Mouse (Mus musculus): ENCODE measurements around the gene Arid1b. TPM values are rescaled to one million over a fixed set of nuclear protein-coding genes. Genes with fewer than 3 reads are reported as not detected.
A peak's percentile ranks its signal among the peaks of the same experiment; 100 is the strongest.

Arid1b gene
- polyA plus RNA-seq, 1 experiment from 2014 or later: 12.9 TPM

DNA sequence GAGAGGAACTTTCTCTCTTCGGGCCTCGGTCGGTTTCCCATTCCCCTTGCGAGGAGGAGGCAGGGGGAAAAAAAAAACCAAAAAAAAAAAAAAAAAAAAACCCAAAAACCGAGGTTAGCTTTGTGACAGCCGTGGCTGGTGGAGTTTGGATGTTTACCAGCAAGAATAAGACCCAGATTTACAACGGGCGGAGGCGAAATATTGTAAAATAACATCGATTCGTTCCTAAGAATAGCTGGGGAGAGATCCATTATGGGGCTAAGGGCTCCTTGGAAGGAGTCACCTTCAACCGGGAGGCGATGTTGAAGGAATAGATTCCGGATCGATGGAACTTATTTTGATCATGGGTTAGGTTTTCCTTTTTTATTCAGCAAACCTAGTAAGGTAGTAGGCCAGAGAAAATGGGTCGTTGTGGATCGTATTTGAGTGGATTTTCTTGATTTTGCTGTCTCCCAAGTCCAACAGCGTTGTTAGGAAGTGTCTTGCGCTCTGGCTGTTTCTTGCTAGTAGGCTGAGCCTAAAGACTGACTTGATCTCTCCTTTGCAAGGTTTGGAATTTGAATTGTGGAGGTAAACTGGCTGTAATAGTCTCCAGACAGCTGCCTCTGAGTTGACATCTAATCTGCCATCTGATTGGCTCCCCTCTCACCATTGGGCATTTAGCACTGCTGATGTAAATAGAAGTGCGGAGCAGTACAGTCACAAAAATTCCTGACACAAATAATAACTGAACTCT lies 2.9 kb downstream of the Arid1b start:
- Histone ChIP-seq H3K27me3 (ENCODE audit: control insufficient read depth, insufficient read depth, low read length) (no peaks in the 10 kb centered on the region), H3K27ac (replicated peaks; ENCODE audit: low read depth, low read length) (peak overlapping the region; percentile 100), H3K9me3 (replicated peaks; ENCODE audit: control insufficient read depth, low read length) (no peaks in the 10 kb centered on the region), H3K4me3 (ENCODE audit: low read depth, low read length) (peak overlapping the region; percentile 98), H3K4me2 (ENCODE audit: low read depth, low read length) (peak overlapping the region; percentile 61), H3K9ac (replicated peaks; ENCODE audit: low read length) (peak overlapping the region; percentile 100), H3K36me3 (replicated peaks; ENCODE audit: control insufficient read depth, insufficient read depth, low read depth, low read length) (no peaks in the 10 kb centered on the region), H3K4me1 (ENCODE audit: control insufficient read depth, insufficient read depth, low read length) (0 out of 2 replicates have a peak, but pooled peaks cover 4% of the 10 kb centered on the region)
- ATAC-seq (replicated peaks; ENCODE audit: insufficient number of reproducible peaks, low FRiP score, low TSS enrichment, low read depth): no peak
- WGBS: 0% methylated on average over 20 of the region's 20 CpGs
- peak; percentile 82 for DNase-seq (ENCODE audit: low spot score)

DNA sequence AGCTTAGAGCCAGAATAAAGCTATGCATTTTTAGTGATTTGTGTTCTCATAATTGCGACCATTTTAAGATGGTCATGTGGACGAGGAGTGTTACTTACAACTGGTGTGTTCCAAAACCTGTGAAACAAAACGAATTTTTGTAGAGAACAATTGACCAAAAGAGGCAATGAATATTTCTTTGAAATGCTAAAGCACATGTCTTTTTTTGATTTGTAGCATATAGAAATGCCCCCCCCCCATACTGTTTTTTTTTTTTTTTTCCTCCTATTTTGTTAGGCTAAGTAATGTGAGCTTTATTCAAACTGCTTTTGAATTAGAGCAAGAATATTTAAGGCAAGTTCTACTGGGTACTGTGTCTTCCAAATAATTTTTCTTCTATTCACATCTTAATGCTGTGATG lies 3.8 kb downstream of the Arid1b start:
- Histone ChIP-seq H3K4me2 (ENCODE audit: low read depth, low read length) (no peak overlapping the region), H3K36me3 (replicated peaks; ENCODE audit: control insufficient read depth, insufficient read depth, low read depth, low read length) (no peaks in the 10 kb centered on the region), H3K9ac (replicated peaks; ENCODE audit: low read length) (no peak overlapping the region), H3K9me3 (replicated peaks; ENCODE audit: control insufficient read depth, low read length) (no peaks in the 10 kb centered on the region), H3K4me1 (ENCODE audit: control insufficient read depth, insufficient read depth, low read length) (0 out of 2 replicates have a peak, but pooled peaks cover 4% of the 10 kb centered on the region), H3K27ac (replicated peaks; ENCODE audit: low read depth, low read length) (no peak overlapping the region), H3K27me3 (ENCODE audit: control insufficient read depth, insufficient read depth, low read length) (no peaks in the 10 kb centered on the region), H3K4me3 (ENCODE audit: low read depth, low read length) (no peak overlapping the region; the same call in 1 of the 2 replicates)
- ATAC-seq (replicated peaks; ENCODE audit: insufficient number of reproducible peaks, low FRiP score, low TSS enrichment, low read depth) (no peak), DNase-seq (ENCODE audit: low spot score) (no peak)
- 38% methylated on average over 3 of the region's 3 CpGs for WGBS

- WGBS: 68% methylated on average over 1 of the region's 1 CpGs
- Histone ChIP-seq H3K36me3 (replicated peaks; ENCODE audit: control insufficient read depth, insufficient read depth, low read depth, low read length) (no peaks in the 10 kb centered on the region), H3K9ac (replicated peaks; ENCODE audit: low read length) (no peak overlapping the region), H3K27me3 (ENCODE audit: control insufficient read depth, insufficient read depth, low read length) (no peaks in the 10 kb centered on the region), H3K4me3 (ENCODE audit: low read depth, low read length) (no peak overlapping the region), H3K4me2 (ENCODE audit: low read depth, low read length) (no peak overlapping the region), H3K27ac (replicated peaks; ENCODE audit: low read depth, low read length) (no peak overlapping the region), H3K4me1 (ENCODE audit: control insufficient read depth, insufficient read depth, low read length) (peaks cover 5% of the 10 kb centered on the region), H3K9me3 (replicated peaks; ENCODE audit: control insufficient read depth, low read length) (no peaks in the 10 kb centered on the region)
- DNase-seq (ENCODE audit: low spot score): no peak
- no peak for ATAC-seq (replicated peaks; ENCODE audit: insufficient number of reproducible peaks, low FRiP score, low TSS enrichment, low read depth)
Measured at GRCm38 (mm10) chr17:4999256-4999655, 5.1 kb downstream of the Arid1b start.

GRCm38 (mm10) chr17:5000001-5000400 lies 5.9 kb downstream of the Arid1b start:
- no peak overlapping the region; the same call in 1 of the 2 replicates for H3K4me3 ChIP-seq (ENCODE audit: low read depth, low read length)
- ATAC-seq (replicated peaks; ENCODE audit: insufficient number of reproducible peaks, low FRiP score, low TSS enrichment, low read depth): no peak
- no peaks in the 10 kb centered on the region for H3K27me3 ChIP-seq (ENCODE audit: control insufficient read depth, insufficient read depth, low read length)
- WGBS: 57% methylated on average over 10 of the region's 10 CpGs
- no peak overlapping the region for H3K4me2 ChIP-seq (ENCODE audit: low read depth, low read length)
- peaks cover 8% of the 10 kb centered on the region for H3K4me1 ChIP-seq (ENCODE audit: control insufficient read depth, insufficient read depth, low read length)
- H3K27ac ChIP-seq (replicated peaks; ENCODE audit: low read depth, low read length): no peak overlapping the region
- no peak overlapping the region for H3K9ac ChIP-seq (replicated peaks; ENCODE audit: low read length)
- DNase-seq (ENCODE audit: low spot score): no peak
- no peaks in the 10 kb centered on the region for H3K9me3 ChIP-seq (replicated peaks; ENCODE audit: control insufficient read depth, low read length)
- no peaks in the 10 kb centered on the region for H3K36me3 ChIP-seq (replicated peaks; ENCODE audit: control insufficient read depth, insufficient read depth, low read depth, low read length)

GRCm38 (mm10) chr17:5000871-5001270 lies 6.7 kb downstream of the Arid1b start:
- Histone ChIP-seq H3K9ac (replicated peaks; ENCODE audit: low read length) (no peak overlapping the region), H3K27me3 (ENCODE audit: control insufficient read depth, insufficient read depth, low read length) (no peaks in the 10 kb centered on the region), H3K36me3 (replicated peaks; ENCODE audit: control insufficient read depth, insufficient read depth, low read depth, low read length) (no peaks in the 10 kb centered on the region), H3K4me2 (ENCODE audit: low read depth, low read length) (no peak overlapping the region), H3K4me1 (ENCODE audit: control insufficient read depth, insufficient read depth, low read length) (peaks cover 8% of the 10 kb centered on the region), H3K4me3 (ENCODE audit: low read depth, low read length) (no peak overlapping the region), H3K9me3 (replicated peaks; ENCODE audit: control insufficient read depth, low read length) (no peaks in the 10 kb centered on the region), H3K27ac (replicated peaks; ENCODE audit: low read depth, low read length) (no peak overlapping the region)
- WGBS: 63% methylated on average over 7 of the region's 7 CpGs
- ATAC-seq (replicated peaks; ENCODE audit: insufficient number of reproducible peaks, low FRiP score, low TSS enrichment, low read depth) (no peak), DNase-seq (ENCODE audit: low spot score) (no peak)

DNA sequence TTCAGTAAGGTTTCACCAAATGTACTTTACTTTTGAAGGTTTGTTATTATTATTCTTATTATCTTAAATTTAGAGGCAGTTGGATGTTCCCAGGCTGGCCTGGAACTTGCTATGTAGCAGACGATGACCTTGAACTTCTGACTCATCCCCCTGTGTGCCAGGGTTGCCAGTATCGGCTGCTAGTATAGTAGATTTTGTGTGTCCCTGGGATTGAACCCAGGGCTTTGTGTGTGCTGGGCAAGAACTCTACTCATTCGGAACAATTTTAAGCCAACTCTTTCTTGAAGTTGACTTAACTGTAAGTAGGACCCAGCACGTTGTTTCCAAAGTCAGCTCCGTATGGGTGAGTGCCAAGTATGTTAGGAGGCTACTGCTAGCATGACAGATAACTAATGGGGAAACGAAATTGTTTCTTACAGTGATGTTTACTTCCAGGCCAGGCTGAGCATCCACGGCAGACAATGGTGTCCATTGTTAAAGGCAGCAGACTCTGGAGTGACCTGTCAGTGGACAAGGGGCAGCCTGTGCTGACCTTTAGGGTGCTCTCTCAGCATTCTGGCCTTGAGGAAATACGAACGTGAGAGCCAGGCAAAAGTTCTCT lies 7.5 kb downstream of the Arid1b start:
- Histone ChIP-seq H3K27me3 (ENCODE audit: control insufficient read depth, insufficient read depth, low read length) (no peaks in the 10 kb centered on the region), H3K36me3 (replicated peaks; ENCODE audit: control insufficient read depth, insufficient read depth, low read depth, low read length) (no peaks in the 10 kb centered on the region), H3K4me2 (ENCODE audit: low read depth, low read length) (no peak overlapping the region), H3K9ac (replicated peaks; ENCODE audit: low read length) (no peak overlapping the region), H3K4me3 (ENCODE audit: low read depth, low read length) (no peak overlapping the region), H3K4me1 (ENCODE audit: control insufficient read depth, insufficient read depth, low read length) (peaks cover 10% of the 10 kb centered on the region), H3K9me3 (replicated peaks; ENCODE audit: control insufficient read depth, low read length) (no peaks in the 10 kb centered on the region), H3K27ac (replicated peaks; ENCODE audit: low read depth, low read length) (no peak overlapping the region)
- DNase-seq (ENCODE audit: low spot score): no peak
- ATAC-seq (replicated peaks; ENCODE audit: insufficient number of reproducible peaks, low FRiP score, low TSS enrichment, low read depth): no peak
- 31% methylated on average over 9 of the region's 9 CpGs for WGBS

- no peak for DNase-seq (ENCODE audit: low spot score)
- WGBS: 83% methylated on average over 10 of the region's 10 CpGs
- ATAC-seq (replicated peaks; ENCODE audit: insufficient number of reproducible peaks, low FRiP score, low TSS enrichment, low read depth): no peak
- Histone ChIP-seq H3K4me2 (ENCODE audit: low read depth, low read length) (no peak overlapping the region), H3K4me3 (ENCODE audit: low read depth, low read length) (no peak overlapping the region), H3K9me3 (replicated peaks; ENCODE audit: control insufficient read depth, low read length) (no peaks in the 10 kb centered on the region), H3K4me1 (ENCODE audit: control insufficient read depth, insufficient read depth, low read length) (peaks cover 14% of the 10 kb centered on the region), H3K27me3 (ENCODE audit: control insufficient read depth, insufficient read depth, low read length) (no peaks in the 10 kb centered on the region), H3K36me3 (replicated peaks; ENCODE audit: control insufficient read depth, insufficient read depth, low read depth, low read length) (no peaks in the 10 kb centered on the region), H3K27ac (replicated peaks; ENCODE audit: low read depth, low read length) (no peak overlapping the region), H3K9ac (replicated peaks; ENCODE audit: low read length) (no peak overlapping the region)
Measured at GRCm38 (mm10) chr17:5002937-5003508, 8.9 kb downstream of the Arid1b start.

DNA sequence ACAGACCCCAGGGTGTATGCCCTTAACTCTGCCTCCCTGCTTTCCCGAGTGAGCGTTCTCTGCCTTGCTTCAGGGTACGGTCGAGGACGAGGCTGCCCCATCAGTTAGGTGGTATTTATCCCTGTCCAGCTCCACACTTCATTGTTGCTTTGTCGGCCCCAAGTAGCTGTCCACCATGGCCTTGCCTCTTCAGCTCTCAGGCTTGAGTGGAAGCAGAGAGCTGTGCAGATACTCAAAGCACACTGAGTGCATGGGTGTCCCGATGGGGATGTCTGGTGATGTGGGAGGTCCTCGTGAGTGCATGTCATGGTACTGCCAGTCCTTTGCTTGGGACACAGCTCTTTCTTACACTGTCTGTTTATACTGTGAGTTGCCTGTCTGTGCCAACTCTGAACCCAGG lies 10.1 kb downstream of the Arid1b start:
- Histone ChIP-seq H3K27ac (replicated peaks; ENCODE audit: low read depth, low read length) (no peak overlapping the region), H3K36me3 (replicated peaks; ENCODE audit: control insufficient read depth, insufficient read depth, low read depth, low read length) (no peaks in the 10 kb centered on the region), H3K27me3 (ENCODE audit: control insufficient read depth, insufficient read depth, low read length) (no peaks in the 10 kb centered on the region), H3K9me3 (replicated peaks; ENCODE audit: control insufficient read depth, low read length) (no peaks in the 10 kb centered on the region), H3K4me2 (ENCODE audit: low read depth, low read length) (no peak overlapping the region), H3K4me3 (ENCODE audit: low read depth, low read length) (no peak overlapping the region), H3K9ac (replicated peaks; ENCODE audit: low read length) (0 out of 2 replicates have a peak overlapping the region, but pooled peaks have one; percentile 9), H3K4me1 (ENCODE audit: control insufficient read depth, insufficient read depth, low read length) (peaks cover 14% of the 10 kb centered on the region)
- DNase-seq (ENCODE audit: low spot score): no peak
- ATAC-seq (replicated peaks; ENCODE audit: insufficient number of reproducible peaks, low FRiP score, low TSS enrichment, low read depth): no peak
- WGBS: 51% methylated on average over 8 of the region's 8 CpGs
